Mouse (Mus musculus) MEL (cell line): ENCODE results near the gene Limk1. TPM values are rescaled to one million over a fixed set of nuclear protein-coding genes. Genes with fewer than 3 reads are reported as not detected.

Source experiments
- DNase-seq: peaks from one replicate; pipeline ENCODE4 v3.0.0; 2011; ENCODE audit warnings: low read depth, low spot score
- H3K27ac ChIP-seq: 2 replicates; pipeline ENCODE4 v1.5.1; 2012; ENCODE audit warnings: low read depth, mild to moderate bottlenecking, control low read depth, low read length, moderate library complexity; ENCODE audit not compliant: control insufficient read depth
- H3K27me3 ChIP-seq, 2 experiments: fragments of 150-350 bp in 1 of 2; sonication (generic) in 1 of 2; 2 replicates each; pipeline ENCODE4 v1.6.1; 2012; ENCODE audit warnings: low read length in 2 of 2, mild to moderate bottlenecking in 2 of 2, improper control_type of control experiment in 1 of 2, moderate library complexity in 1 of 2; ENCODE audit not compliant: insufficient read depth in 2 of 2, control insufficient read depth in 1 of 2
- H3K36me3 ChIP-seq, 2 experiments: 2 replicates each; pipeline ENCODE4 v1.6.1; 2012 to 2014; ENCODE audit warnings: low read length in 2 of 2, improper control_type of control experiment in 1 of 2, inconsistent platforms in 1 of 2, mild to moderate bottlenecking in 1 of 2; ENCODE audit not compliant: insufficient read depth in 2 of 2, control insufficient read depth in 1 of 2
- H3K4me1 ChIP-seq, 2 experiments: fragments of 150-350 bp in 1 of 2; sonication (generic) in 1 of 2; 2 replicates each; pipeline ENCODE4 v1.6.1; 2012; ENCODE audit warnings: low read length in 2 of 2, improper control_type of control experiment in 1 of 2, mild to moderate bottlenecking in 1 of 2; ENCODE audit not compliant: insufficient read depth in 2 of 2, control insufficient read depth in 1 of 2
- H3K4me3 ChIP-seq, 2 experiments: fragments of 150-350 bp in 1 of 2; sonication (generic) in 1 of 2; 2 replicates each; pipeline ENCODE4 v1.5.1; 2012; ENCODE audit warnings: low read depth in 2 of 2, low read length in 2 of 2, mild to moderate bottlenecking in 2 of 2, moderate library complexity in 2 of 2, control low read depth in 1 of 2, improper control_type of control experiment in 1 of 2; ENCODE audit not compliant: control insufficient read depth in 1 of 2, insufficient read depth in 1 of 2
- H3K79me2 ChIP-seq: 2 replicates; pipeline ENCODE4 v1.6.1; 2012; ENCODE audit warnings: mild to moderate bottlenecking, low read length, moderate library complexity; ENCODE audit not compliant: control insufficient read depth, poor library complexity, insufficient read depth
- H3K9ac ChIP-seq: 2 replicates; pipeline ENCODE4 v1.6.1; 2012; ENCODE audit warnings: low read depth, mild to moderate bottlenecking, control low read depth, low read length, moderate library complexity; ENCODE audit not compliant: control insufficient read depth, poor library complexity, severe bottlenecking
- H3K9me3 ChIP-seq: fragments of 150-350 bp; sonication (generic); replicated peaks from 2 replicates; pipeline ENCODE4 v1.6.1; 2012; ENCODE audit warnings: mild to moderate bottlenecking, low read length, improper control_type of control experiment, moderate library complexity; ENCODE audit not compliant: insufficient read depth
- CTCF ChIP-seq, 3 experiments: IDR thresholded peaks in 2 of 3; conservative IDR thresholded peaks in 1 of 3; 2 replicates each; pipeline ENCODE4 v1.5.1; 2011 to 2012; ENCODE audit warnings: low read length in 3 of 3, low read depth in 2 of 3, mild to moderate bottlenecking in 2 of 3, improper control_type of control experiment in 1 of 3, inconsistent platforms in 1 of 3, mixed read lengths in 1 of 3, moderate library complexity in 1 of 3; ENCODE audit not compliant: control insufficient read depth in 1 of 3, insufficient read depth in 1 of 3, poor library complexity in 1 of 3, severe bottlenecking in 1 of 3
- ELF1 ChIP-seq: IDR thresholded peaks from 2 replicates; pipeline ENCODE4 v1.6.1; 2014; ENCODE audit warnings: low read depth, mild to moderate bottlenecking, inconsistent platforms, low read length, improper control_type of control experiment, moderate library complexity
- GABPA ChIP-seq: IDR thresholded peaks from 2 replicates; pipeline ENCODE4 v1.6.1; 2012; ENCODE audit warnings: low read depth, mild to moderate bottlenecking, inconsistent platforms, low read length, improper control_type of control experiment, moderate library complexity
- GATA1 ChIP-seq: IDR thresholded peaks from 2 replicates; pipeline ENCODE4 v1.6.1; 2011; ENCODE audit warnings: low read depth, low read length, improper control_type of control experiment
- HCFC1 ChIP-seq: IDR thresholded peaks from 2 replicates; pipeline ENCODE4 v1.6.1; 2012; ENCODE audit warnings: low read depth, mild to moderate bottlenecking, inconsistent platforms, low read length, improper control_type of control experiment, moderate library complexity
- MAX ChIP-seq: IDR thresholded peaks from 2 replicates; pipeline ENCODE4 v1.6.1; 2011; ENCODE audit warnings: low read length, improper control_type of control experiment
- MEF2A ChIP-seq: IDR thresholded peaks from 2 replicates; pipeline ENCODE4 v1.6.1; 2014; ENCODE audit warnings: low read depth, mild to moderate bottlenecking, inconsistent platforms, low read length, improper control_type of control experiment; ENCODE audit not compliant: poor library complexity, insufficient replicate concordance, severe bottlenecking; ENCODE audit errors: extremely low read depth
- MXI1 ChIP-seq: IDR thresholded peaks from 2 replicates; pipeline ENCODE4 v1.6.1; 2011; ENCODE audit warnings: mild to moderate bottlenecking, low read depth, low read length, improper control_type of control experiment
- MYC ChIP-seq: IDR thresholded peaks from 2 replicates; pipeline ENCODE4 v1.6.1; 2011; ENCODE audit warnings: low read depth, mild to moderate bottlenecking, low read length, improper control_type of control experiment, moderate library complexity
- NELFE ChIP-seq: IDR thresholded peaks from 2 replicates; pipeline ENCODE4 v1.6.1; 2011; ENCODE audit warnings: low read depth, low read length, improper control_type of control experiment
- NRF1 ChIP-seq: IDR thresholded peaks from 2 replicates; pipeline ENCODE4 v1.6.1; 2014; ENCODE audit warnings: low read depth, mild to moderate bottlenecking, inconsistent platforms, low read length, improper control_type of control experiment, moderate library complexity; ENCODE audit not compliant: poor library complexity, insufficient read depth, severe bottlenecking
- POLR2AphosphoS2 ChIP-seq: IDR thresholded peaks from 2 replicates; pipeline ENCODE4 v1.6.1; 2011; ENCODE audit warnings: low read length, improper control_type of control experiment
- POLR2AphosphoS5 ChIP-seq: IDR thresholded peaks from 2 replicates; pipeline ENCODE4 v1.6.1; 2012; ENCODE audit warnings: low read depth, borderline replicate concordance, mild to moderate bottlenecking, inconsistent platforms, low read length, moderate library complexity, mixed read lengths
- RCOR1 ChIP-seq: IDR thresholded peaks from 2 replicates; pipeline ENCODE4 v1.6.1; 2012; ENCODE audit warnings: low read depth, mild to moderate bottlenecking, inconsistent platforms, low read length, improper control_type of control experiment
- SIN3A ChIP-seq: IDR thresholded peaks from 2 replicates; pipeline ENCODE4 v1.6.1; 2012; ENCODE audit warnings: low read length, improper control_type of control experiment, inconsistent platforms
- SMC3 ChIP-seq: IDR thresholded peaks from 2 replicates; pipeline ENCODE4 v1.6.1; 2011; ENCODE audit warnings: low read depth, low read length, improper control_type of control experiment
- UBTF ChIP-seq: IDR thresholded peaks from 2 replicates; pipeline ENCODE4 v1.6.1; 2012; ENCODE audit warnings: low read depth, mild to moderate bottlenecking, inconsistent platforms, low read length, improper control_type of control experiment, moderate library complexity, borderline replicate concordance; ENCODE audit not compliant: insufficient read depth
- USF1 ChIP-seq: IDR thresholded peaks from 2 replicates; pipeline ENCODE4 v1.6.1; 2014; ENCODE audit warnings: low read depth, mild to moderate bottlenecking, inconsistent platforms, low read length, improper control_type of control experiment, moderate library complexity
- ZC3H11A ChIP-seq: IDR thresholded peaks from 2 replicates; pipeline ENCODE4 v1.6.1; 2012; ENCODE audit warnings: low read depth, mild to moderate bottlenecking, inconsistent platforms, low read length, improper control_type of control experiment
- ZMIZ1 ChIP-seq: IDR thresholded peaks from 2 replicates; pipeline ENCODE4 v1.6.1; 2012; ENCODE audit warnings: low read depth, mild to moderate bottlenecking, inconsistent platforms, low read length, improper control_type of control experiment, moderate library complexity
- ZNF384 ChIP-seq: IDR thresholded peaks from 2 replicates; pipeline ENCODE4 v1.6.1; 2012; ENCODE audit warnings: low read depth, mild to moderate bottlenecking, inconsistent platforms, low read length, improper control_type of control experiment
- polyA plus RNA-seq, 2 experiments: library from polyadenylated mRNA; stranded (reverse) in 1 of 2; unstranded in 1 of 2; fragments of >175 nt in 1 of 2; fragments of >200 nt in 1 of 2; gene quantifications; 2 replicates each; pipeline versions ENCODE4 v1.2.1 to v1.2.4; 2012; ENCODE audit warnings: low replicate concordance in 2 of 2, low read depth in 1 of 2; ENCODE audit not compliant: insufficient read length in 2 of 2, insufficient read depth in 1 of 2, missing spikeins in 1 of 2
- total RNA-seq: library from RNA; depleted of rRNA; stranded (reverse); fragments of 300-350 nt; gene quantifications from 2 replicates; pipeline ENCODE4 v1.2.3, GENCODE M21; 2012

Limk1 gene
- total and polyA plus RNA-seq, 3 experiments = 7.3 to 14.8 TPM; not detected in 1

- no peaks in the 10 kb centered on the region for H3K36me3 ChIP-seq
- H3K9ac ChIP-seq = no peak overlapping the region
- DNase-seq = no peak
- H3K79me2 ChIP-seq = no peaks in the 10 kb centered on the region
- H3K4me3 ChIP-seq = no peak overlapping the region
- TF ChIP-seq HCFC1 = no peak
- TF ChIP-seq SMC3 = no peak
- TF ChIP-seq MEF2A = no peak
- TF ChIP-seq GABPA = no peak
- TF ChIP-seq ELF1 = no peak
- TF ChIP-seq, all 39 proteins: peak for 0
- H3K27me3 ChIP-seq = no peaks in the 10 kb centered on the region
- peaks cover 0 to 4% of the 10 kb centered on the region in 2 experiments; a peak in 1 of 4 replicates for H3K4me1 ChIP-seq
- H3K9me3 ChIP-seq = no peaks in the 10 kb centered on the region
- no peak overlapping the region for H3K27ac ChIP-seq
Measured at GRCm38 (mm10) chr5:134671335-134672197, 16.8 kb downstream of the Limk1 start.

GRCm38 (mm10) chr5:134669001-134669708 lies 19.2 kb downstream of the Limk1 start:
- TF ChIP-seq GABPA (no peak), MXI1 (no peak), HCFC1 (no peak), SIN3A (no peak), MAX (no peak), ZMIZ1 (no peak), RCOR1 (no peak), ELF1 (no peak), NELFE (no peak), MEF2A (no peak), MYC (no peak), POLR2AphosphoS2 (no peak), ZC3H11A (no peak), USF1 (no peak), ZNF384 (no peak), POLR2AphosphoS5 (no peak), UBTF (no peak), GATA1 (no peak), NRF1 (no peak), CTCF (IDR thresholded peaks at IDR 0.05 in 2 of 3, conservative IDR thresholded peaks at IDR 0.05 in 1 of 3; ENCODE audit: control insufficient read depth in 1 of 3, insufficient read depth in 1 of 3, low read depth in 2 of 3, low read length in 3 of 3, poor library complexity in 1 of 3, severe bottlenecking in 1 of 3) (no peak)
- TF ChIP-seq, all 39 proteins: peak for 0
- Histone ChIP-seq H3K9ac (no peak overlapping the region), H3K9me3 (no peaks in the 10 kb centered on the region), H3K27ac (no peak overlapping the region), H3K27me3 (no peaks in the 10 kb centered on the region), H3K79me2 (no peaks in the 10 kb centered on the region), H3K36me3 (no peaks in the 10 kb centered on the region), H3K4me3 (no peak overlapping the region), H3K4me1 (no peaks in the 10 kb centered on the region)
- DNase-seq = no peak
